Mouse (Mus musculus) forebrain, embryonic 10.5 days (tissue): Measurements from ENCODE around the gene Rbpms2. TPM values are rescaled to one million over a fixed set of nuclear protein-coding genes. Genes with fewer than 3 reads are reported as not detected.
"Not testable (repeated sequence)": the region's sequence is repeated elsewhere in the genome, so short reads cannot be mapped to it uniquely, and the experiment has no call there.

Experiments
- DNase-seq: peaks from one replicate; pipeline ENCODE4 v3.0.0-alpha.2; 2017; ENCODE audit warnings: low spot score; ENCODE audit errors: extremely low spot score
- H3K27ac ChIP-seq: fragments of 300-500 bp; sonication (generic); 2 replicates; pipeline ENCODE4 v1.5.1; 2016; ENCODE audit warnings: mild to moderate bottlenecking
- H3K27me3 ChIP-seq: fragments of 300-500 bp; sonication (generic); 2 replicates; pipeline ENCODE4 v1.6.1; 2016; ENCODE audit warnings: mild to moderate bottlenecking; ENCODE audit not compliant: poor library complexity, severe bottlenecking
- H3K36me3 ChIP-seq: fragments of 300-500 bp; sonication (generic); replicated peaks from 2 replicates; pipeline ENCODE4 v1.6.1; 2016; ENCODE audit warnings: mild to moderate bottlenecking, moderate library complexity
- H3K4me1 ChIP-seq: fragments of 300-500 bp; sonication (generic); 2 replicates; pipeline ENCODE4 v1.6.1; 2016
- H3K4me3 ChIP-seq: fragments of 300-500 bp; sonication (generic); 2 replicates; pipeline ENCODE4 v1.5.1; 2016; ENCODE audit warnings: mild to moderate bottlenecking, moderate library complexity
- H3K9me3 ChIP-seq: fragments of 300-500 bp; sonication (generic); 2 replicates; pipeline ENCODE4 v1.6.1; 2016; ENCODE audit warnings: mild to moderate bottlenecking, moderate library complexity
- WGBS: fragments of 180-500 bp; shearing (Covaris S2); methylation state at CpG from one replicate; pipeline ENCODE4 v1.1.7; 2016; 5-methylcytosine and 5-hydroxymethylcytosine counted together
- polyA plus RNA-seq: library from polyadenylated mRNA; unstranded; fragments of >200 nt; fragmentation: Nextera tagmentation; extraction: Ambion mirVana; gene quantifications from 2 replicates; pipeline ENCODE4 v1.2.1, GENCODE M21; 2016

Gene Rbpms2
- polyA plus RNA-seq, 1 experiment from 2014 or later = 24.2 TPM

- Histone ChIP-seq H3K27ac (no peak overlapping the region), H3K36me3 (no peaks in the 10 kb centered on the region), H3K9me3 (no peaks in the 10 kb centered on the region), H3K27me3 (no peaks in the 10 kb centered on the region), H3K4me3 (no peak overlapping the region), H3K4me1 (no peaks in the 10 kb centered on the region)
- no peak for DNase-seq
- 93% methylated on average over 13 of the region's 13 CpGs for WGBS
Observed at GRCm38 (mm10) chr9:65648730-65649129, 19.3 kb downstream of the Rbpms2 start.

- no peak for DNase-seq
- Histone ChIP-seq H3K36me3 (no peaks in the 10 kb centered on the region), H3K27ac (no peak overlapping the region), H3K9me3 (no peaks in the 10 kb centered on the region), H3K27me3 (no peaks in the 10 kb centered on the region), H3K4me3 (no peak overlapping the region), H3K4me1 (no peaks in the 10 kb centered on the region)
- 79% methylated on average over 1 of the region's 1 CpGs for WGBS
Observed at GRCm38 (mm10) chr9:65649997-65650396, 20.5 kb downstream of the Rbpms2 start.

- not testable (repeated sequence) for DNase-seq, H3K36me3 ChIP-seq, H3K4me1 ChIP-seq, H3K27ac ChIP-seq, H3K4me3 ChIP-seq, H3K27me3 ChIP-seq, H3K9me3 ChIP-seq
- 86% methylated on average over 1 of the region's 1 CpGs for WGBS
Observed at GRCm38 (mm10) chr9:65651957-65652356, 22.5 kb downstream of the Rbpms2 start.

- Histone ChIP-seq H3K27me3 (no peaks in the 10 kb centered on the region), H3K27ac (no peak overlapping the region), H3K4me1 (no peaks in the 10 kb centered on the region), H3K4me3 (no peak overlapping the region), H3K36me3 (no peaks in the 10 kb centered on the region), H3K9me3 (no peaks in the 10 kb centered on the region)
- no peak for DNase-seq
- 94% methylated on average over 4 of the region's 4 CpGs for WGBS
Observed at GRCm38 (mm10) chr9:65653741-65654140, 24.3 kb downstream of the Rbpms2 start.

- 92% methylated on average over 3 of the region's 3 CpGs for WGBS
- no peaks in the 10 kb centered on the region for H3K4me1 ChIP-seq
- no peak overlapping the region for H3K27ac ChIP-seq
- DNase-seq = no peak
- no peaks in the 10 kb centered on the region for H3K27me3 ChIP-seq
- no peaks in the 10 kb centered on the region for H3K9me3 ChIP-seq
- H3K36me3 ChIP-seq = no peaks in the 10 kb centered on the region
- no peak overlapping the region for H3K4me3 ChIP-seq
Observed at GRCm38 (mm10) chr9:65654700-65655237, 25.3 kb downstream of the Rbpms2 start.

GRCm38 (mm10) chr9:65655540-65655939 is 26.1 kb downstream of the Rbpms2 start:
- Histone ChIP-seq H3K36me3 (no peaks in the 10 kb centered on the region), H3K27me3 (no peaks in the 10 kb centered on the region), H3K9me3 (no peaks in the 10 kb centered on the region), H3K4me1 (no peaks in the 10 kb centered on the region), H3K4me3 (no peak overlapping the region), H3K27ac (no peak overlapping the region)
- DNase-seq = no peak
- 89% methylated on average over 8 of the region's 8 CpGs for WGBS

- Histone ChIP-seq H3K27me3 (no peaks in the 10 kb centered on the region), H3K27ac (no peak overlapping the region), H3K36me3 (no peaks in the 10 kb centered on the region), H3K4me3 (no peak overlapping the region), H3K4me1 (peaks cover 10% of the 10 kb centered on the region), H3K9me3 (no peaks in the 10 kb centered on the region)
- no peak for DNase-seq
- 85% methylated on average over 3 of the region's 3 CpGs for WGBS
Observed at GRCm38 (mm10) chr9:65657218-65657617, 27.8 kb downstream of the Rbpms2 start.

GRCm38 (mm10) chr9:65661029-65661428 is 31.6 kb downstream of the Rbpms2 start:
- no peak overlapping the region for H3K27ac ChIP-seq
- WGBS = 62% methylated on average over 5 of the region's 5 CpGs
- H3K36me3 ChIP-seq = no peaks in the 10 kb centered on the region
- H3K27me3 ChIP-seq = no peaks in the 10 kb centered on the region
- H3K4me1 ChIP-seq = peaks cover 10% of the 10 kb centered on the region
- DNase-seq = no peak
- H3K9me3 ChIP-seq = no peaks in the 10 kb centered on the region
- H3K4me3 ChIP-seq = no peak overlapping the region

- peaks cover 10% of the 10 kb centered on the region for H3K4me1 ChIP-seq
- H3K36me3 ChIP-seq = no peaks in the 10 kb centered on the region
- no peaks in the 10 kb centered on the region for H3K9me3 ChIP-seq
- no peaks in the 10 kb centered on the region for H3K27me3 ChIP-seq
- H3K27ac ChIP-seq = no peak overlapping the region
- DNase-seq = no peak
- H3K4me3 ChIP-seq = no peak overlapping the region
- WGBS = 86% methylated on average over 1 of the region's 1 CpGs
Observed at GRCm38 (mm10) chr9:65661493-65661892, 32.0 kb downstream of the Rbpms2 start.

GRCm38 (mm10) chr9:65664163-65664562 is 34.7 kb downstream of the Rbpms2 start:
- Histone ChIP-seq H3K36me3 (no peaks in the 10 kb centered on the region), H3K27ac (no peak overlapping the region), H3K4me3 (no peak overlapping the region), H3K4me1 (peaks cover 10% of the 10 kb centered on the region), H3K9me3 (no peaks in the 10 kb centered on the region), H3K27me3 (no peaks in the 10 kb centered on the region)
- peak; percentile 62 for DNase-seq
- 1% methylated on average over 3 of the region's 3 CpGs for WGBS

GRCm38 (mm10) chr9:65666042-65666441 is 36.6 kb downstream of the Rbpms2 start:
- H3K4me3 ChIP-seq = no peak overlapping the region
- peak; percentile 61 for DNase-seq
- WGBS = 31% methylated on average over 5 of the region's 5 CpGs
- peaks cover 10% of the 10 kb centered on the region for H3K4me1 ChIP-seq
- H3K9me3 ChIP-seq = no peaks in the 10 kb centered on the region
- H3K27ac ChIP-seq = no peak overlapping the region
- no peaks in the 10 kb centered on the region for H3K36me3 ChIP-seq
- H3K27me3 ChIP-seq = no peaks in the 10 kb centered on the region

GRCm38 (mm10) chr9:65667701-65668100 is 38.3 kb downstream of the Rbpms2 start, which contains the start of gene Oaz2:
TSS of gene Oaz2 (plus strand) at chr9:65668001.
- 94% methylated on average over 8 of the region's 8 CpGs for WGBS
- Histone ChIP-seq H3K4me3 (no peak within 1 kb of the TSS), H3K4me1 (peaks cover 11% of the 10 kb centered on the region)

GRCm38 (mm10) chr9:65671431-65671931 is 42.0 kb downstream of the Rbpms2 start:
- H3K27me3 ChIP-seq = no peaks in the 10 kb centered on the region
- DNase-seq = no peak
- peaks cover 19% of the 10 kb centered on the region for H3K4me1 ChIP-seq
- peak overlapping the region; percentile 27 for H3K27ac ChIP-seq
- no peaks in the 10 kb centered on the region for H3K36me3 ChIP-seq
- no peaks in the 10 kb centered on the region for H3K9me3 ChIP-seq
- 58% methylated on average over 9 of the region's 9 CpGs for WGBS
- no peak overlapping the region for H3K4me3 ChIP-seq

More at GRCm38 (mm10) chr9:65667701-65668100, 38.3 kb downstream of the Rbpms2 start, which contains the start of gene Oaz2:
- Histone ChIP-seq H3K9me3 (no peaks in the 10 kb centered on the region), H3K27me3 (no peaks in the 10 kb centered on the region), H3K36me3 (no peaks in the 10 kb centered on the region), H3K27ac (no peak within 1 kb of the TSS)
- DNase-seq = no peak
